Mouse (Mus musculus) CH12F3 (cell line): ENCODE measurements around the gene Ubap2l.

Experiments used
- in situ Hi-C: fragments of 300-500 bp; cut with MboI; formaldehyde crosslinking; loops from 2 replicates; pipeline ENCODE4 v1.14.3; 2020; ENCODE audit warnings: low sequenced_read_pairs

Gene Ubap2l

GRCm38 (mm10) chr3:90052351-90053241, at the start of gene Ubap2l:
Gene Ubap2l (minus strand): TSS chr3:90052628.
- in situ Hi-C loops: no loop called here

GRCm38 (mm10) chr3:90101673-90102072, 49.2 kb upstream of the Ubap2l start:
- in situ Hi-C loops: no loop called here

- in situ Hi-C loops: no loop called here
Observed at GRCm38 (mm10) chr3:90101010-90101409, 48.6 kb upstream of the Ubap2l start.

GRCm38 (mm10) chr3:90097928-90098327, 45.5 kb upstream of the Ubap2l start:
- in situ Hi-C loops: no loop called here

DNA sequence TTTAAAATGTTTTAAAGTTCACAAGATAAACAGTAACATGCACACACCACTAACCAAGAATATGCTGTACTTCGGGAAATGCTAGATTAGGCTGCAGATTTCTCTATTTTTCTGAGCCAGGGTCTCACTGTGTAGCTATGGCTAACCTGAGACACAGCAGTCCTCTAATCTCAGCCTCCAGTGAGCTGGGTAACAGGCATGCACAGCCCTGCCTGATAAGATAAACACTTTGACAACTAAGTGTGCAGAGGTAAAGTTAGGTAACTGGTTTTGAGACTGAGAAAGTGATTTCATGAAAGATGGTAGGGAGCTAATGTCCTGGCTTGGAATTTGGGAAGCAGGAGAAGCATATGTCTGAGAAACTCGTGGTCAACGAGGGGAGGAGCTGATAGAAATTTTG, 42.0 kb upstream of the Ubap2l start:
- in situ Hi-C loops: no loop called here

- in situ Hi-C loops: no loop called here
Observed at GRCm38 (mm10) chr3:90090892-90091291, 38.5 kb upstream of the Ubap2l start.

GRCm38 (mm10) chr3:90088617-90089016, 36.2 kb upstream of the Ubap2l start:
- in situ Hi-C loops: no loop called here

DNA sequence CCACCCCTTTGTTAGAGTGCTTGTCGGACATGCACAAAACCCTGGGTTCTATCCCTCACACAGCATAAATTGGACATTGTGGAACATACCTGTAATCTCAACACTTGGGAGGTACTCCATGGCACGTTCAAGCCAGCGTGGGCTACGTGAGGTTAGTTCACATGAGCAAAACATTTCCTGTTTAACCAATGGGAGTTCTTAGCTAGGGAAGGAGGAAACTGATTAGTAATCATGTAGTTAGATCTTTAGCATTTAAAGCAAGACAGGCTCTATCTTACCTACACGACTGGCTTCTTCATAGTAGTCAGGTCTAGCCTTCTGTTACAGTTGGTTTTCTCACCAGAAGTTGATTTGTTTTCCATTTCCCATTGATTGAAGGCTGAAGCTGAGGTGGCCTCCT, 33.6 kb upstream of the Ubap2l start:
- in situ Hi-C loops: no loop called here

- in situ Hi-C loops: no loop called here
Observed at GRCm38 (mm10) chr3:90085281-90085680, 32.9 kb upstream of the Ubap2l start.

DNA sequence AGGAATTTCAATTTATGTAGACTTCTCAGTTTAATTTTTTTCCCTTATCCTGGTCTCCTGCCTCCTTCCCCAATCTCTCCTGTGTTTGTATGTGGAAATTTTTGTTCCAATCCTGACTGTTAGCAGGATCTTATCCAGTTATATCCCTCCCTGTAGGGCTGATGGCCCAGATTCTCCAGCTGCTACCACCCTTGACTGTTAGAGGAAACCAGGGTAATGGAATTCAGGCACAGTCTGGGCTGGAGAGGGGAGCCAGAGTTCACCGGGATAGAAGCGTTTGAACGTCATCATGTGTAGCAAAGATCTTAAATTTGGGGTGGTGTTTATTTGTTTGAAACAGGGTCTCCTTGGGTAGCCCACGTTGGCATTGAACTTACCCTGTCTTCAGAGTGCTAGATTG, 32.4 kb upstream of the Ubap2l start:
- in situ Hi-C loops: no loop called here

DNA sequence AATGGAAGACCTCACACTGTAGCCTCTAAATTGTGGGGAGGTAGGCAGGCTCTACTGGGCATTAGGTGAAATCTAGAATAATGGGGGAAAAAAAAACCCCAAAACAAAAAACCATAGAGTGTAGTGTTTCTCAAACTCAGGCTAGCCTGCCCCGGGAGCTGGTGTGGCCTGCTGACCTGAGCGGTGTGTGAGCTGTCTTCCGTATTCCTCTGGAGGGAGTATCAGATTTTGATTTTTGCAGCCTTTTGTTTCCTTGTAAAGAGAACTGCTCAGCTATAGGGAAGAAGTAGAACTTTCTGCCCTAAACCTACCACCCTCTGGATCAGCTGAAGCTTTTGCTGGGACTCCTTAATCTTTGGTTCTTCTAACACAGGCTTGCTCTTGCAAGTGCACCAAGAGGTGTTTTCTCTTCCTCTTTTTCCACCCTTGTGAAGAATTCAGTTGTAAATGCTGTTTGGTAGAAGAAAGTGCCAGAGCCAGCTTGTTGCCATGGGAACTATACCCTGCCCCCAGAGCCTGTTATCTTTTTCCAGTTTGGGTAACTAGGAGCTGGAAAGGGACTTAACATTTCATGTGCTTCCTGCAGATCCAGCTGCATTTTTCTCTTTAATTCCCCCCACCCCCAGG, 31.4 kb upstream of the Ubap2l start:
- in situ Hi-C loops: no loop called here

- in situ Hi-C loops: no loop called here
Observed at GRCm38 (mm10) chr3:90083034-90083433, 30.6 kb upstream of the Ubap2l start.

DNA sequence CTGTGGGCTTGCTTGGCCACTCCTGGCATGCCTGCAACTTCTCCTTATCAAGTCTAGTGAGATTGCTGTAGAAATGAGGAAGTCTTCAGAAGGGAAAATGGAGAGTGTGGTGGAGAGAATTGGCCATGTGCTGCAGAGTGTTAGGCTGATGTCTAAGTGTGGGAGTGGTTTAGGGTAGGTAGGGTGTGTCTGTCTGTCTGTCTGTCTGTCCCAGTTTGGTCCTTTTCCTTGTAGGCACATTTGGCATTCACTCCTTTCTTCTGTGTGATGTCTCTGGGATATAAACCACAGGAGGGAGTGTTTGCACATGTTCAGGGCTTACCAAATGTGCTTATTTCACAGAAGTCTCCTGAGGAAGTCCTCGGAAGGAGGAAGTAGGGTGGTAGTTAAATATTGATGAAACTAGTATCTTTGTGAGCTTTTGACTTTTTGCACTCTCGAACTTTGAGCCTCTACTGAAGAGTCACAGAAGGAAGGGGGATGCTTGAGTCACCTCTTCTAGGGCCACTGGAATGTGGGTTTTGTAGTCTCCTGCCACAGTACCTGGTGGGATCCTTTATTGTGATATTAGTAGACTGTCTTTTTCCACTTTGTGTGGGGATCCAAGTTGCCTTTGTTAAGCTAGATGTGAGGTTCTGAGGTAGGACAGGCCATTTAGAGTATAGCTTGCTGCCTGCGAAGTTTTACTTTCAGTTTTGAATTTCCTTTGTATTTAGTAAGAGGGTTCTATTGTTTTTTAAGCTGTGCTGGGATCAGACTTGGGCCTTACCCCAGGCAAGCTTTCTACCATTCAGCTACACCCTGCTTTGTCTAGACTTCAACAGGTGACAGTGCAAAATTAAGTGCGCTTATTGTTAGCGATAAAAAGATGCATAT, 29.2 kb upstream of the Ubap2l start:
- in situ Hi-C loops: no loop called here

DNA sequence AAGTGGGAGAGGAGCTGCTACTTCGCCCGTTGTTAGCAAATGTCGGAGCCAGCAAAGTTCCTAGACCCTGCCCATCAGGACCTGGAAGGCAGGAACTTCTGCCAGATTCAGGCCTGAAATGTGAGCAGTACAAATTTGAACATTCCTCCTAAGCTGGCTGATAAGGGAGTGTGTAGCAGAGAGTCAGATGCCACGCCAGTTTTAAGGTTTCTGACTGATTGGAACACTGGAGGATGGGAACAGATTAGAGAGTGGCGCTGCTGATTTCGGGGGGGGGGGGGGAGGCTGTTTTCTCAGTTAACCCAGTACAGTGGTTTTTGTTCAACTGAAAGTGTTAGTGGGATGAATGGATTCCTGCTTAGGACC, 28.1 kb upstream of the Ubap2l start:
- in situ Hi-C loops: no loop called here

- in situ Hi-C loops: no loop called here
Observed at GRCm38 (mm10) chr3:90079763-90080497, 27.5 kb upstream of the Ubap2l start.

DNA sequence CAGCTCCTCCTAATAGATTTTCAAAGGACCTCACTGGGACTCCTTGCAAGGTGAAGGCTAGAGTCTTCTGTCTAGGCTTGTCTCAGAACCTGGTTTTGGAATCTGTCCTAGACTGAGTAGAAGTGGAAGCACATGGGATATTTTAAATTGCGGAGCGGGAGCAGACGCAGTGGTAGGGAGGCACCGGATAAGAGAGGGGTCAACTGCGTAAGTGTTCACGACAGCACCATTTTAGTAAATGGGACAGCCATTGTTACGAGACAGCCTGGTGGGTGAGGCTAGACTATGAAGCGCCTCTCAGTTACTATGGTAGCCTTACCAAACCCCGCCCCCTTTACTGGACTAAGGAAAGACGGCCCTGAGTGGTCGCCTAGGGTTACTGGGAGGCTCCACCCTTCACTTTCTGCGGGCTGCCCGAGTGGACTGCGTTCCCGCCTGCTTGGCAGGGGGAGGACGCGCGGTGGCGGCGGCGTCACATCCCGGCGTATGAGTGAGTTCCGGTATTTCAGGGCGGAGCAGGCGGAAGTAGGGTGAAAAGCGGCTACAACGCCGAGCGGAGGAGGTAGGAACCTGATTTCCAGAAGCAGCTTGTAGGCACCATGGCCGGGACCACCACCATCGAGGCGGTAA, 26.8 kb upstream of the Ubap2l start:
- in situ Hi-C loops: no loop called here

DNA sequence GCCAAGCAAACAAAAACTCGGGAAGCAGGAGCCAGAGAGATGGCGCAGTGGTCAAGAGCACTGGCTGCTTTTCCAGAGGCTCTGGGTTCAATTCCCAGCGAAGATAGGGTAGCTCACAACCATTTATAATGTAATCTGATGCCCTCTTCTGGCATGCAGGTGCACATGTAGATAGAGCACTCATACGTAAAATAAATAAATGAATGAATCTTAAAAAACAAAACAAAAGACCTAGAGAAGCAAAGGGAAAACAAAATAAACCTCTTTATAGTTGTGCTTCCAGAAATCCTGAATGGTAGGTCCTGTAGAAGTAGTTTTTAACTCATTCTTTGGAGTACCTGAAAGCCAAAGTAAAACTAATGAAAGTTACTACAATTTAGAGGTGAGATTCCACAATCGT, 25.8 kb upstream of the Ubap2l start:
- in situ Hi-C loops: no loop called here

DNA sequence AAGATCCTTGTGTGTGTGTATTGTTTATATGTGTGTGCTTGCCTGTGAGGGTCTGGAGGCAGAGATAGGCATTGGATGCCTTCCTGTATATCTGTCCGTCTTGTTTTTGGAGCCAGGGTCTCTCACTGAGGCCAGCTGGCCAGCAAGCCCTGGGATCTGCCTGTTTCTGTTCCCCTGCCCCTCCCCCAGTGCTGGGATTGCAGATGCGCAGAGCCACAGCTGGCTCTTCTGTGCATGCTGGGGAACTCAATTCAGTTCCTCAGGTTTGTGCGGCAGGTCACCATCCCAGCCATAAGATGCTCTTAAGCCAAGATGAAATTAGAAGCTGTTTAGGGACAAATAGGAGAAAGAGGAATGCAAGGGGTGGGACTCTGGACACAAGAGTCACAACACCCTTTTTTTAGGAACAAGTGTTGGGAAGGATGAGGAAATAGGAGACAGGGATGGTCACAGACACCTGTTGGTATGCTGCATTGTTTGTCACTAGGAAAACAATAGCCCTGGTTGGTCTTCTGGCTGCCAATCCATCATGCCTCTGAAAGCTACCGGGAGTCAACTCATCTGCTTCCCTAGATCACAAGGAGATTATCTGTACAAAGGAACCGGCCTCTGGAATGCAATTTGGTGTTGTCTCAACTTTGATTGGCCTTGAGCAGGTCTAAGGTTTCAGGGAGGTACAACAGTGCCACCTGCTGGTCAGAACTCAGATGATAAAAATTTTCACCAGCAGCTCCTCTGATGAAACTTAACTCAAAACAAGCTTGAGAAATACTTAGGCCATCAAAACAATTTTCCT, 24.7 kb upstream of the Ubap2l start:
- in situ Hi-C loops: no loop called here

GRCm38 (mm10) chr3:90072294-90072693, 19.9 kb upstream of the Ubap2l start, which contains the start of gene Tpm3:
Gene Tpm3 (plus strand): TSS chr3:90072649.
- in situ Hi-C loops: no loop called here
